11 mouse cellular contexts compared by ENCODE assay signal in the genomic region with DNA sequence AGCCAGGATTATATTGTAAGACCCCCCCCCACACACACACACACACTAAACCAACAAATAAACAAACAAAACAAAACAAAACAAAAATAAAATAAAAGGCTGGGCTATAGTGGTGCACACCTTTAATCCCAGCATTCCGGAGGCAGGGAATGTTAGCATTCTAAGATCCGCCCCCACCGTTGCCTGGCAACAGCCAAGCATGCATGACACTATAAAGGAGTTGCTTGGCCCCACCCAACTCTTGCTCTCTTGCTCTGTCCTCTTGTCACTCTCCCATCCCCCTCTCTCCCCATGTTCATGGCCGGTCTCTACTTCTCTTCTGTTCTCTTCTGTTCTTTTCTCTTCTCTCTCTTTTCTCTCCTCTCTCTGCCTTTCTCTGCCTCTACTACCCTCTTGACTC.
DNase-seq lines count a peak whose midpoint lies in the region; ATAC-seq and TF ChIP-seq lines count a peak whose summit lies in the region.
"Had no signal": no experiment of that assay in that cellular context is flagged by ENCODE, and none has a peak within 500 bp of the region (broad histone marks: within the 10 kb centered on the region; RNA-seq: fewer than 3 reads in every experiment).

No protein-coding gene starts in this region.

- TF ChIP-seq EP300 in ES-Bruce4 (IDR thresholded peaks at IDR 0.05; ENCODE audit: insufficient read depth, low read depth, low read length): peak; percentile 77

- WGBS in forebrain, embryonic 11.5 days: 40% methylated on average over 4 of the region's 4 CpGs
- 36% methylated on average over 4 of the region's 4 CpGs for WGBS in forebrain, postnatal 0 days
- 35% methylated on average over 4 of the region's 4 CpGs for WGBS in forebrain, embryonic 14.5 days

- no peak overlapping the region for H3K4me3 ChIP-seq in forebrain, embryonic 11.5 days (ENCODE audit: low read depth, low read length)
- no peak overlapping the region for H3K4me3 ChIP-seq in forebrain, postnatal 0 days (ENCODE audit: low read depth, low read length)
- H3K4me3 ChIP-seq in ES-Bruce4 (ENCODE audit: low read depth, low read length): no peak overlapping the region
- no peak overlapping the region for H3K4me3 ChIP-seq in forebrain, embryonic 14.5 days (ENCODE audit: low read depth, low read length)
- H3K4me3 ChIP-seq in layer of hippocampus, adult 2 months: no peak overlapping the region
- H3K4me3 ChIP-seq: heart, embryonic 10.5 days; lung, embryonic 15.5 days; stomach, embryonic 15.5 days had no signal

- H3K9ac ChIP-seq in forebrain, embryonic 11.5 days (ENCODE audit: low read length): no peak overlapping the region
- no peak overlapping the region for H3K9ac ChIP-seq in forebrain, postnatal 0 days
- H3K9ac ChIP-seq in ES-Bruce4 (ENCODE audit: low read depth, poor library complexity, severe bottlenecking): 0 out of 2 replicates have a peak overlapping the region, but pooled peaks have one; percentile 11
- no peak overlapping the region for H3K9ac ChIP-seq in forebrain, embryonic 14.5 days (ENCODE audit: low read length)
- H3K9ac ChIP-seq: lung, embryonic 15.5 days; stomach, embryonic 15.5 days had no signal

- no peak overlapping the region for H3K4me2 ChIP-seq in forebrain, embryonic 11.5 days (ENCODE audit: low read depth, low read length, severe bottlenecking)
- no peak overlapping the region for H3K4me2 ChIP-seq in forebrain, postnatal 0 days (ENCODE audit: low read depth)
- no peak overlapping the region for H3K4me2 ChIP-seq in forebrain, embryonic 14.5 days (ENCODE audit: low read length)
- H3K4me2 ChIP-seq: lung, embryonic 15.5 days; stomach, embryonic 15.5 days had no signal

- H3K9me3 ChIP-seq in forebrain, embryonic 11.5 days (ENCODE audit: control insufficient read depth, low read length): no peaks in the 10 kb centered on the region
- H3K9me3 ChIP-seq in forebrain, postnatal 0 days (ENCODE audit: low read length): no peaks in the 10 kb centered on the region
- H3K9me3 ChIP-seq in ES-Bruce4 (replicated peaks; ENCODE audit: control insufficient read depth, insufficient read depth, low read length, poor library complexity, severe bottlenecking): 0 out of 2 replicates have a peak, but pooled peaks cover 3% of the 10 kb centered on the region
- H3K9me3 ChIP-seq in forebrain, embryonic 14.5 days (replicated peaks; ENCODE audit: control insufficient read depth, low read length): no peaks in the 10 kb centered on the region; the same call in 1 of the 2 replicates
- H3K9me3 ChIP-seq: heart, embryonic 10.5 days; lung, embryonic 15.5 days; stomach, embryonic 15.5 days had no signal

- TF ChIP-seq POLR2A in ES-Bruce4 (IDR thresholded peaks at IDR 0.05; ENCODE audit: insufficient read depth, low read length): no peak

- no peaks in the 10 kb centered on the region for H3K4me1 ChIP-seq in forebrain, embryonic 11.5 days (replicated peaks; ENCODE audit: control insufficient read depth, insufficient read depth, low read length)
- H3K4me1 ChIP-seq in forebrain, postnatal 0 days (ENCODE audit: insufficient read depth): no peaks in the 10 kb centered on the region
- peaks cover 10% of the 10 kb centered on the region for H3K4me1 ChIP-seq in ES-Bruce4 (ENCODE audit: control insufficient read depth, insufficient read depth, low read length)
- H3K4me1 ChIP-seq in forebrain, embryonic 14.5 days (ENCODE audit: control insufficient read depth, insufficient read depth, low read length): no peaks in the 10 kb centered on the region

- peak; percentile 78 for DNase-seq in forebrain, embryonic 11.5 days (ENCODE audit: low spot score)
- DNase-seq in forebrain, postnatal 0 days: no peak
- peak; percentile 32 for DNase-seq in forebrain, embryonic 14.5 days (ENCODE audit: low spot score)
- peak; percentile 67 for DNase-seq in kidney, postnatal 10 days
- no peak for DNase-seq in c-Kit-positive CD71-positive TER-119-positive erythroid progenitor cells, embryonic 14.5 days (ENCODE audit: low spot score)
- DNase-seq in layer of hippocampus, adult 2 months (ENCODE audit: low spot score in 2 of 2): no peak
- DNase-seq in frontal cortex, postnatal 25 days (ENCODE audit: low spot score in 2 of 2): no peak

- no peaks in the 10 kb centered on the region for H3K27me3 ChIP-seq in forebrain, embryonic 11.5 days (ENCODE audit: control insufficient read depth, insufficient read depth, low read length)
- H3K27me3 ChIP-seq in forebrain, postnatal 0 days (ENCODE audit: insufficient read depth, low read length): no peaks in the 10 kb centered on the region
- H3K27me3 ChIP-seq in ES-Bruce4 (ENCODE audit: control insufficient read depth, insufficient read depth, low read length, poor library complexity, severe bottlenecking): no peaks in the 10 kb centered on the region
- H3K27me3 ChIP-seq in forebrain, embryonic 14.5 days (replicated peaks; ENCODE audit: control insufficient read depth, insufficient read depth, low read length): no peaks in the 10 kb centered on the region
- H3K27me3 ChIP-seq: lung, embryonic 15.5 days; stomach, embryonic 15.5 days had no signal

- H3K27ac ChIP-seq in forebrain, embryonic 11.5 days (ENCODE audit: low read depth, low read length): no peak overlapping the region
- H3K27ac ChIP-seq in forebrain, postnatal 0 days (ENCODE audit: low read depth, low read length): no peak overlapping the region
- peak overlapping the region; percentile 91 for H3K27ac ChIP-seq in ES-Bruce4 (ENCODE audit: insufficient read depth, low read length)
- no peak overlapping the region for H3K27ac ChIP-seq in forebrain, embryonic 14.5 days (ENCODE audit: low read depth, low read length)
- H3K27ac ChIP-seq in layer of hippocampus, adult 2 months: no peak overlapping the region
- H3K27ac ChIP-seq: heart, embryonic 10.5 days; lung, embryonic 15.5 days; stomach, embryonic 15.5 days had no signal

- H3K36me3 ChIP-seq in forebrain, embryonic 11.5 days (ENCODE audit: control insufficient read depth, insufficient read depth, low read length): no peaks in the 10 kb centered on the region
- H3K36me3 ChIP-seq in forebrain, postnatal 0 days (ENCODE audit: insufficient read depth): no peaks in the 10 kb centered on the region
- no peaks in the 10 kb centered on the region for H3K36me3 ChIP-seq in ES-Bruce4 (ENCODE audit: control insufficient read depth, insufficient read depth, low read length, poor library complexity, severe bottlenecking)
- no peaks in the 10 kb centered on the region for H3K36me3 ChIP-seq in forebrain, embryonic 14.5 days (ENCODE audit: control insufficient read depth, insufficient read depth, low read length)
- H3K36me3 ChIP-seq: heart, embryonic 10.5 days; lung, embryonic 15.5 days; stomach, embryonic 15.5 days had no signal

- peak; percentile 82 for ATAC-seq in forebrain, embryonic 11.5 days (replicated peaks; ENCODE audit: low FRiP score)
- no peak for ATAC-seq in forebrain, postnatal 0 days
- ATAC-seq in forebrain, embryonic 14.5 days: peak; percentile 18; the same call in 1 of the 2 replicates

- TF ChIP-seq CTCF in forebrain, postnatal 0 days (IDR thresholded peaks at IDR 0.05; ENCODE audit: low read depth): no peak
- no peak for TF ChIP-seq CTCF in ES-Bruce4 (IDR thresholded peaks at IDR 0.05; ENCODE audit: low read depth, low read length)
- no peak for TF ChIP-seq CTCF in layer of hippocampus, adult 2 months (conservative IDR thresholded peaks at IDR 0.05)

Comparison
In these comparisons a context has a peak if more than half of its experiments do, and no peak if none do; other contexts are left out.
1. DNase-seq: peak in forebrain, embryonic 11.5 days (single experiment), forebrain, embryonic 14.5 days (single experiment) and kidney, postnatal 10 days (single experiment); none in forebrain, postnatal 0 days (single experiment), c-Kit-positive CD71-positive TER-119-positive erythroid progenitor cells, embryonic 14.5 days (single experiment), layer of hippocampus, adult 2 months (0 of 2) and frontal cortex, postnatal 25 days (0 of 2).